Mouse (Mus musculus) spleen, postnatal 4 days (tissue): Measurements from ENCODE around the gene Nmrk2.

Source experiments
- DNase-seq, 2 experiments: peaks; one replicate each; pipeline ENCODE4 v3.0.0; 2022; ENCODE audit warnings: low spot score in 2 of 2

Gene Nmrk2

DNA sequence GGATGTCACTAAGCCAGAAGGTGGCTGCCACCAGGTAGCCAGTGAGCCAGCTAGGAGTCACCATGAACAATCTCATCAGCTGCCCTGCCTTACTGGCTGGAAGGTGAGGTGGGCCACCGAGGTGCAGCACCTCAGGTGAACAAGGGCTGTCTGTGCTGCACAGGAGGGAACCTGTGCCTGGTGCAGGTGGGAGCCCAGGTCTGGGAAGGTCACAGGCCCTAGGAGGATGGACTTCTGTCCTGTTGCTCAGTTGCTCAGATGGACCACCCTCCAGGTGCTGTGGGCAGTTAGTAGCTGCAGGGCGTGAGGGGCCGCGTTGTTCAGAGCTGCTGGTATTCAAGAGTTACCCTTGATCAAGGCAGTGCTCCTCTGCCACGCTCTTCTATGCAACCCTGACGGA lies 15.0 kb upstream of the Nmrk2 start:
- no peak for DNase-seq

GRCm38 (mm10) chr10:81216260-81216659 lies 14.4 kb upstream of the Nmrk2 start:
- no peak for DNase-seq

GRCm38 (mm10) chr10:81210154-81210553 lies 8.3 kb upstream of the Nmrk2 start:
- no peak for DNase-seq

DNA sequence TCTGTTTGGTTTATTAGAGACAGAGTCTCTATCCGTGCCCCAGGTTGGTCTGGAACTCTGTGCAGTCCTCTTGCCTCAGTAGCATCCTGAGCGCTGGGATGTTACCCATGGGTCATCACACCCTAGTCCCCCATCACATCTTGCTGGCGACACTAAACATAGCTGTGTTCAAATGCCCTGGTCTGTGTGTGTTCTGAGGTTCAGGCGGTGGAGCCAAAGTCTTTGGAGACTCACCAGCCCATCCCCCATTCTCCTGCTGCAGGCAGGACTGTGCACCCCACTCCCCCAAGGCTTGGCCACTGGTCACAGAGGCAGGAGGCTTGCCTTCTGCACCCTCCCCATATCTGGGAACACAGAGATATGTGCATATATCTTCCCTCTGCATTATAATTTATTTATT lies 2.3 kb upstream of the Nmrk2 start:
- DNase-seq = peak in 1 of 2 experiments; percentile 52

DNA sequence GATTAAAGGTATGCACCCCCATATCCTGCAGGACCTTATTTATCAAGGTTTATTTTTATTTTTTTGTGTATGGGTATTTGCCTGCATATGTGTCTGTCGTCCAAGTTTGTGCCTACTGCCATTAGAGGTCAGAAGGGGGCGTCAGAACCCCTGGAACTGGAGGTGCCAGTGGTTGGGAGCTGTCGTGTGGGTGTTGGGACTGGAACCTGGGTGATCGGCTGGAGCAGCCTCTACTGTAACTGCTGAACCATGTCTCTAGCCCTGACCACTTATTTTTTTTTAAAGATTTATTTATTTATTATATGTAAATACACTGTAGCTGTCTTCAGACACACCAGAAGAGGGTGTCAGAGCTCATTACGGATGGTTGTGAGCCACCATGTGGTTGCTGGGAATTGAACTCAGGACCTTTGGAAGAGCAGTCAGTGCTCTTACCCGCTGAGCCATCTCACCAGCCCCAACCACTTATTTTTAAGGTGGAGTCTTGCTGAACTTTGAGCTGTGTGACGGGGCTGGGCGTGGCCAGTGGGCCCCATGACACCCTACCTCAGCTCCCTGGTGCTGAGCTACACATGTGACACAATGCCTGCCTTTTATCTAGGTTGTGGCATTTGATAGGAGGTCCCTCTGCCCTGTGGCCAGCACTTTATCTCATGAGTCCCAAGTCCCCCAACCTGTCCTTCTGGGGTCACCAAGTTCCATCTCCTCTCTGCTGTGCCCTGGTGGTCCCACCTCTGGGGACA lies 1.3 kb upstream of the Nmrk2 start:
- no peak for DNase-seq

DNA sequence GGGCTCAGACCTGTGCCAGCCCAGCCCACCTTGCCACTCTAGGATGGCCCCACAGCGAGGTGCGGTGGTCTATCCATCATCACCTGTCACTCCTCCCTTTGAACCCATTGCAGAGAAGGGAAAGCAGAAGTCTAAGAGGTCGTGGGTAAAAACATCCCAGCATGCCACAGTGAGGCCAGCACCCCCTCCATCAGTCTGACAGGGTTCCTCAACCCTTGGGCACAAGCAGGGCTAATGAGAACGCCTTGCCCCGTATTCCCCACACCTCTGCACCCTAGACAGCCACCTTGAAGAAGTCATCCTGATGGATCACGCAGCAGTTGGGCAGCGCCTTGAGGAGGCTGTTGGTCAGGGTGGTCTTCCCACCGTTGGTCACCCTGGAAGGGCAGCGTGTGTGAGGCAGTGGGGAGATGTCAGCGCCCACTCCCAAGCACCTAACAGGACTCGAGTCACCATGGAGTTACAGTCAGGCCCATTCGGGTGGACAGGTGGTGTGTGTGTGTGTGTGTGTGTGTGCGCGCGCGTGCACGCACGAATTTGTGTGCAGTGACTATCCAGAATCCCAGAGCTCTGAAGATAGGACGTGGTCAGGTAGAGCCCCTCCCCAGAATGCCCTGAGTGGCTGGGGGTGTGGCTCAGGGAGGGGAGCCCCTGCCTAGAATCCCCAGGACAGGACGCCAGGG lies 1.1 kb downstream of the Nmrk2 start:
- no peak for DNase-seq

GRCm38 (mm10) chr10:81200141-81200540 lies 1.7 kb downstream of the Nmrk2 start:
- DNase-seq = no peak

DNA sequence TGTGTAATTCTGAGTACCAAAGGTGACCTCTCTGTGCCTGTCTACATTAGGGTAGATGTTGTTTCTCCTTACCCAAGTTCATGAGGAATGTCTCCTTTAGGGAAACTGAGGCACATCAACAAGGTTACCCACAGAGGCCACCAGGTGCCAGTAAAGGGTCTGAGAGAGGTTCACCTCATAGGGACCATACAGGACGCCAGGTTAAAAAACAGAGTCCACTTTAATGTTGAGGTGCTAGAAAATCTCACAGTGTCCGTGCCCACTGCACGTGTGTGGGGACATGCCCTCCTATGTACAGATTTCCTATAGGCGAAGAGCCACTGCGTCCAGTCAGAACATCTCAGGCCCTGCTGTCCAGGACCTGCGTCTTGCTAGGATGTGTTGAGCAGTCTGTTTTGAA lies 2.9 kb downstream of the Nmrk2 start:
- no peak for DNase-seq

DNA sequence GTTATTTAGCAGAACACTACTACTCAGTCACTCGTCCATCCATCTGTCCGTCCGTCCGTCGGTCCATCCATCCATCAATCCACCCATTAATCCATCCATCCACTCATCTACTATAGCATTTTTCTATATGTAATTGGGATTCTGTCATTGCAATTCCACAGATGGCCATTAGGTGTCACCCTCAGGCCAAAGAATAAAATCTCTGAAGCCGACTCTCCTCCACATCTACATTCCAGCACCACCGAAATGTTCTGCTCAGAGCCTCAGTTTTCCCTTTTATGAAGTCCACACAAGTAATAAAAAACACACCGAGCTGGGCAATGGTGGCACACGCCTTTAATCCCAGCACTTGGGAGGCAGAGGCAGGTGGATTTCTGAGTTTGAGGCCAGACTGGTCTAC lies 3.6 kb downstream of the Nmrk2 start:
- DNase-seq = peak; percentile 62 to 84

GRCm38 (mm10) chr10:81197305-81197704 lies 4.5 kb downstream of the Nmrk2 start:
- no peak for DNase-seq

GRCm38 (mm10) chr10:81196470-81197065 lies 5.3 kb downstream of the Nmrk2 start:
- DNase-seq = no peak

- DNase-seq = no peak
Measured at GRCm38 (mm10) chr10:81195300-81195699, 6.6 kb downstream of the Nmrk2 start.

GRCm38 (mm10) chr10:81193991-81194774 lies 7.7 kb downstream of the Nmrk2 start:
- no peak for DNase-seq

DNA sequence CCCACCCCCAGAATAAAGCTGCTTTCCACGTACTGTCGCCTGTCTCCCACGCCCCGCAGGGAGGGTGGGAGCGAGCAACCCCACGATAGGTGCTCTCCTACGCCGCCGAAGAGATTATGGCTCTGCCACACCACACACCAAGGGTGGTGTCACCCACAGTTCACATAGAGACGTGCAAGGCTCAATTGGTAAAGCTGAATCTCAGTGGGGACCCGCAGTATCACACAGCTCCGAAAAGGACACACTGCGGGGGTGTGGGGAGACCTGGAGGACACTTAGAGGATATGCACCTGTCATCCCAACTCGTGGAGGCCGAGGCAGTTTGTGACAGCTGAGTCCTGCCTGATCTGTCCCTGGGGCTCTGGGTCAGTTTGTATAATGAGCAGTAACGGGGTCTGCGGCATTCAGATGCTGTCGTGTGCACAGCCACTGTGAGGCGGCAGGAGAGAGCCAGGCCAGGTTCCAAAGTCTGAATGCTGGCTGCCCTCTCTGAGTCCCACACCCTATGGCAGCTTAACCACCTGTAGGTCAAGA lies 8.8 kb downstream of the Nmrk2 start:
- no peak for DNase-seq

DNA sequence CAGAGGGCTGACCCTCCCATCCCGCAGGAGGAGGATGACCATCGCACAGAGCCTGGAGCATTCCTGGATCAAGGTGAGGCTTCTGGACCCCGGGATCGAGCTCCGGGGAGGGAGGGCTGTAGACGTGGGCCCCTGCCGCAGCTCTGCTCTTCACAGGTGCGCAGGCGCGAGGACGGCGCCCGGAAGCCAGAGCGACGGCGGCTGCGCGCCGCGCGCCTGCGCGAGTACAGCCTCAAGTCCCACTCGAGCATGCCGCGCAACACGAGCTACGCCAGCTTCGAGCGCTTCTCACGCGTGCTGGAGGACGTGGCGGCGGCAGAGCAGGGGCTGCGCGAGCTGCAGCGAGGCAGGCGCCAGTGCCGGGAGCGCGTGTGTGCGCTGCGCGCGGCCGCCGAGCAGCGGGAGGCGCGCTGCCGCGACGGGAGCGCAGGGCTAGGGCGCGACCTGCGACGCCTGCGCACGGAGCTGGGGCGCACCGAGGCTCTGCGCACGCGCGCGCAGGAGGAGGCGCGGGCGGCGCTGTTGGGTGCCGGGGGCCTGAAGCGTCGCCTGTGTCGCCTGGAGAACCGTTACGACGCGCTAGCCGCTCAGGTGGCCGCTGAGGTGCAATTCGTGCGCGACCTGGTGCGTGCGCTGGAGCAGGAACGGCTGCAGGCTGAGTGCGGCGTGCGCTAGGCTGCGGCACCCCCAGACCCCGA lies 9.4 kb downstream of the Nmrk2 start:
- peak; percentile 79 to 90 for DNase-seq

GRCm38 (mm10) chr10:81191342-81191982 lies 10.4 kb downstream of the Nmrk2 start:
- no peak for DNase-seq

DNA sequence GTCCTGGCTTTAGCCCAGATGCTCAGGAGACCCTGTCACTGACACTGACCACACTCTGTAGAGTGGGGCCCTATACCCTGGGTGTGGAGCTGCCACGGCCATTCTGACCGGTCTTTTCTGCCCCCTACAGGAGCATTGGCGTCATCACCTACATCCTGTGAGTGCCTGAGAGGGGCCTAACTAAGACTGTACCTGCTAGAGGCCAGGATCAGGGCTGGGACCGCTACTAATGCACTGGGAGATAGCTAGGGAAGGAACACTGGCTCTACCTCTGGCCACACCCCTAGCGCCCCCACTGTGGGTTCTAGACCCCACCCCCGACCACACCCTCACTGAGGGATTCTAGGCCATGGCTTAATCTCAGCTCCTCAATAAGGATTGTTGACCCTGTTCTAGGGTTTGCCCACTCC lies 10.9 kb downstream of the Nmrk2 start:
- DNase-seq = no peak

DNA sequence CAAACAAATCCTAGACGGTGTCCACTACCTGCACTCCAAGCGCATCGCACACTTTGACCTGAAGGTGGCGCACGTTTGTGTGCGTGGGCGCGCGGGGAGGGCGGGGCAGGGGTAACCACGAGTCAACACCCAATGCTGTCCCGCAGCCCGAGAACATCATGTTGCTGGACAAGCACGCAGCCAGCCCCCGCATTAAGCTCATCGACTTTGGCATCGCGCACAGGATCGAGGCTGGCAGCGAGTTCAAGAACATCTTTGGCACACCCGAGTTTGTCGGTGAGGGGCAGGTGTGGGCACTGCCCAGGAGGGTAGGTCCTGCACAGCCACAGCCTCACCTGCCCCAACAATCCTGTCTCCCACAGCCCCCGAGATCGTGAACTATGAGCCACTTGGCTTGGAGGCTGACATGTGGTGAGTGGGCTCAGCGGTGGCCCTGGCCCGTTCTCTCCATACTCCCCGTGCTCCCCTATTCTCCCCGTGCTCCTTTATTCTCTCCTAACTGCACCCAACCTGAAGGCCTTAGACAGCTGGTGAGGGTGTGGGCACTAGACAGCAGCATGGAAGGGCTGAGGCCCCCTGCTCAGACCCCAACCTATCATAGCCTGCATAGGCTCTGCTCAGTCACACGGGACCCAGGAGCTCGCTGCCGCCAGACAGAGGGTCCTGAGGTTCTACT lies 11.5 kb downstream of the Nmrk2 start:
- DNase-seq = no peak

- DNase-seq = no peak
Measured at GRCm38 (mm10) chr10:81189821-81190220, 12.0 kb downstream of the Nmrk2 start.

DNA sequence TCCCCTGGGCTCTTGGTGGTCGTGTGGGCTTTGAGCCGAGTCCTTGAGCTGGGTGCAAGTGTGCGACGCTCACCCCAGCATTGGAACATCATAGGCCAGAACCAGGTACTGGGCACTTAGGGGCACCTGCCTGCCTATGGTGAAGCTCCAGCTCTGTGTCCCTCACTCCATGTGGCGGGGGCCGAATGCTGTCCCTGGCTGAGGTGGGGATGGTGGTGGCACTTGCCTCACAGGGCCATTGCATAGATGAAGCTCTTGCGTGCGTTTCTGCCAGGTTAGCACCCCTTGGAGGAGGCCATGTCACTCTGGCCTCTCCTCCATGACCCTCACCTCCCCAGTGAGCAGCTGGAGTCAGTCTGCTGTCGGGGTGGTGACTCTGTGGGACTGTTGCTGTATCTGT lies 14.7 kb downstream of the Nmrk2 start:
- DNase-seq = no peak
